Mouse (Mus musculus) erythroid progenitor cell, adult 5-6 weeks (primary cell): Measurements from ENCODE around the gene Cep57l1. TPM values are rescaled to one million over a fixed set of nuclear protein-coding genes. Genes with fewer than 3 reads are reported as not detected.

ENCODE experiments used
- ATAC-seq: replicated peaks from 2 replicates; pipeline ENCODE4 v1.8.0; 2016; ENCODE audit warnings: moderate number of reproducible peaks, mild to moderate bottlenecking, moderate TSS enrichment, inconsistent platforms; ENCODE audit not compliant: poor library complexity, low FRiP score, severe bottlenecking
- total RNA-seq, 2 experiments: library from RNA; stranded (forward) in 1 of 2; stranded (reverse) in 1 of 2; fragments of 150-400 nt in 1 of 2; fragments of 186-747, 209-891 nt in 1 of 2; gene quantifications; 2 replicates each; pipeline versions ENCODE4 v1.2.3 to v1.2.4; 2015 to 2017; ENCODE audit warnings: low replicate concordance in 2 of 2

Gene Cep57l1
- total RNA-seq, 2 experiments from 2014 or later: 46.5 to 46.9 TPM

DNA sequence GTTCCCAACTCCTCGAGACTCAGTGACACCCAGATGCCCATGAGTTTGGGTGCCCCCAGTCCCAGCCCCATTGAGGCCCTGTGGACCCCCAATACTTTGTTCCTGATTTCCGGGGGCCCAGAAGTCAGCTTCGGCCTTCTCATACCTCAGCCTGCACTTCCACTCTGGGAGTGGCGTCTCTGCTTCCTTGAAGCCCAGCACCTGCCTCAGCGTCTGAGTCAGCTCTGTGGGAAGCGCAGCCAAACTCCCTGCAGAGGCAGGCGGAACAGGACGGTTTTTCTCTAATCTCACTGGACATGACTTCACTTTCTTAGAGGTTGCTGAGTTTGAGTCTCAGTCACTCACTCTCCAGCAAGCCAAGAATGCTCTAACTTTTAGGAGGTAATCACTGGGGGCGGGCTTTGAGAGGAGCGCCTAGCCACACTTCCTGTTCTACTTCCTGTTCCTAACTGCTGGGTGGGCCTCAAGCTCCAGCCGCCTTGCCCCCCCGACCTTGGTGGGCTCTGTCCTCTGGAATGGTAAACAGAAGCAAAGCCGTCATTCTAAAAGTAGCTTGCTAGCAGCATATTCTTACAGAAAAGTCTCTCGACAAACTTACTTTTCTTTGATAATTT lies 57.7 kb downstream of the Cep57l1 start:
- no peak for ATAC-seq

GRCm38 (mm10) chr10:41749306-41749705 lies 60.4 kb downstream of the Cep57l1 start:
- ATAC-seq: no peak

- ATAC-seq: no peak
Measured at GRCm38 (mm10) chr10:41746554-41746953, 63.1 kb downstream of the Cep57l1 start.

DNA sequence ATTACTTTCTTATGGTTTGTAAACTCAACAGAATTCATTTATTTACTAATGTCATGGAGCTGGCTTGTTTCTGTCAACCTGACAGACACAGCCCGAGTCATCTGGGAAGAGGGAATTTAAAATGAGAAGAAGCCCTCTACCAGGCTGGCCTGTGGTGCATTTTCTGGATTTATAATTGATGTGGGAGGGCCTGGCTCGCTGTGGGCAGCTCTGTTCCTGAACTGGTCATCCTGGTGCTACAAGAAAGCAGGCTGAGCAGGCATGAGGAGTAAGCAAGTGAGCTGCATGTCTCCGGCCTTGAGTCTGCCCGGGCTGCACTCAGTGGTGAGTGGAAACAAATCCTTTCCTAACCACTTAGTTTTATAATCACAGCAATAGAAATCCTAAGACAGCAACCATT lies 65.7 kb downstream of the Cep57l1 start:
- no peak for ATAC-seq

DNA sequence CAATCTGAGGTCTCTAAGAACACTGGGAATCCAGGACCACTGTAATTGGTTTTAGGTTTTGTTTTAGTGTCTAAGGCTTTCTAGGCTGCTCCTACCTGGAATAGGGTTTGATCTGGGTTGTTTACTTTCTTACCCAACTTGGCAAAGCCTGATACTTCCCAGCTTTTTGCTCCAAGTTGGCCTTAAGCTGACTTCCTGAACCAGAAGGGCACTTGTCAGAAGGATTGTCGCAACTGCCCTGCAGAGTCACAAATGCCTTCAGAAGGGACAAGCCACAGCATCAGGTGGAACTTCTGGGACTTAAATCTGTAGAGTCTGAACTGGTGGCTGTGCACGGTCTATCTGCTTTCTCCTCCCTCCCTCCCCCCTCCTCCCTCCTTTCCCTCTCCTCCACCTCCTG lies 69.5 kb downstream of the Cep57l1 start:
- no peak for ATAC-seq

- no peak for ATAC-seq
Measured at GRCm38 (mm10) chr10:41737245-41737644, 72.4 kb downstream of the Cep57l1 start.

GRCm38 (mm10) chr10:41735398-41735797 lies 74.3 kb downstream of the Cep57l1 start:
- ATAC-seq: no peak

- ATAC-seq: no peak
Measured at GRCm38 (mm10) chr10:41733214-41733613, 76.5 kb downstream of the Cep57l1 start.

- ATAC-seq: no peak
Measured at GRCm38 (mm10) chr10:41731932-41732331, 77.7 kb downstream of the Cep57l1 start.

DNA sequence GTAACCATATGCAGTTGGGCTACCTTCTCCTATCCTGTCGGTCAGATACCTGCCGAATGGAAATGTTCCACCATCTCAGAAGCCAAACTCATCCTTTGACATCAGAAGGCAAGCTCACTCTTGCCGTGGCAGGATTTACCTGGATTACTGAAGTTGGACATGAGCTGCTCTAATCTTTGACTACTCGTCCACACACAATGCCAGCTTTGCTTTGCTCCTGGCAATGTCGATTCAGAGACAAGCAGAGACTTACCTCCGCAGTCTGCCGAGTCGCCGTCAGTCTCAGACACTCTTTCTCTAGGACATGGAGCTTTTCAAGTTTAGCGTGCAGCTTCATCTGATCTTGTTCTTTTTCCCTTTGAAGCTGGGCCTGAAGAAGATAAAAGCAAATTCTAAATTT lies 78.9 kb downstream of the Cep57l1 start:
- ATAC-seq: no peak

GRCm38 (mm10) chr10:41726215-41726614 lies 83.5 kb downstream of the Cep57l1 start:
- no peak for ATAC-seq

- no peak for ATAC-seq
Measured at GRCm38 (mm10) chr10:41719587-41719986, 90.1 kb downstream of the Cep57l1 start.

DNA sequence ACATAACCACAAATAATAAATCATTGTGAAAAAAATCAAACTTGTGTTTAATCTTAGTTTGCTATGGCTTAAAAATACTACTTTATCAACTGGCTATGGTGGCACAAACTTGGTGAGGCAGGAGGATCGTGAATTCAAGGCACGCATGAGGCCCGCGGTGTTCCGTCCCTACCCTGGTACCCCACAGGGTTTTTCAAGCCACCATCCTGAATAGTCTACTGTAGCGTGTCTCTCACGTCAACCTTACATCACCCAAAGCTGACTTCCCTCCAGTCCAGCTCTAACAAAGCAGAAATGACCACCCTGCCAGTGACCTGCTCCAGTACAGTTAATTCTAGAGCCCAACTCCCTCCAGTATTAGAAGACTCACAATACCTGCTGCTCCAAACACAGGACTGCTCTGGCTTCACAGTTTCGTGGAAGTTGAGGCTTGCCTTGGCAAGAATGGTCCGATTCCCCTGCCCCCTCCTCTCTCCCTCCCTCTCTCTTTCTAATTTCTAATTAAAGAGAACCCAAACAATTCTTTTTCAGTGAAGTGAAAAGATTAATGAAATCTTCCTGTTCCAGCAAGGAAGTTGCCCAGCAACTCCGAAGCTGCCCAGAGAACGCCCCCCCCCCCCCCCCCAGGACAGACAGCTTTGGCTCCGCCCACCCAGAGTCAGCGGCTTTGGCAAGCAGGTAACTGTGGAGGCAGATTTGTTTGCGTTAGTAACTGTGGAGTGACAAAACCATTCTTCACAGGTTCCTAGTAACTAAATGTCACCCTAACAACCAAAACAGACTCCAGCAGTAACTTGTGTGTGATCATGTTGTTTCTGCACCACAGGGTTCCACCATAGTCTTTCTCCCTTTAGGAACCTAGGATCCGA lies 93.4 kb downstream of the Cep57l1 start, which contains the start of gene Ccdc162:
Gene Ccdc162, minus strand, starts transcription at position 606 of the 869 bp plus-strand sequence.
- ATAC-seq: no peak

DNA sequence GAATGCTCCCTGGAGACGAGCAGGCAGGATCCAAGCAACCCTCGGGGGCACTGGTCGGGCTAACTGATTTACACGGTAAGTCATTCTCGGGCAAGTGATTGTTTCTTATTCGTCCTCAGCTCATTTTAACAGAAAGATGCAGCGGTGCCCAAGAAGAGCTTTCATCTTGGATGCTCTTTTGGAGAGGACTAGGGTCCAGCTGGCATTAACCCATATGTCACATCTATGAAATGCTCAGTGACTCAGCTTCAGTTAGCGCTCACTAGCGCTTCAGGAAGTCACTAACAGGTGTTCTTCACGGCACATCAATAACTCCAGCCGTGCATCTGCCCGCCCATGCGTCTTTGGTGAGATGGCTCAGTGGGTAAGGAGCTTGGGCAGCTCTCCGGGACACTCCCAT lies 94.1 kb downstream of the Cep57l1 start:
- no peak for ATAC-seq

- ATAC-seq: no peak
Measured at GRCm38 (mm10) chr10:41711467-41711866, 98.2 kb downstream of the Cep57l1 start.

DNA sequence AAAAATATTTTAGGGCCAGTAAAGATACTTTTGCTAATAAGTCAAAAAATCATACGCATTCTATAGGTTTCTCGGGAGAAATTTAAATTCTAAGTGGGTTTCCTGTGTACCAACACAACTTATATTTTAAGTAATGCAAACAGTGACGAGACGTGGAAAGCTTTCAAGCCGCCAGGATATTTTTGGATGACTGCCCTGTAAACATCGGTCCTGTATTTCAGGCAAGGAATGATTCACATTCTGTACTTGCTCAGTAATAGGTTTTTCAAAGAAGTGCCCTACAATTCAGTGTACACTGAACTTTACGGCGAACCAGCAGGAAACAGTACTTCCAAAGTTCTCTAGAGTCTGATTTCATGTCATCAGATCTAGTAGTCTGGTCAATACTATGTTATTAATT lies 98.9 kb downstream of the Cep57l1 start:
- no peak for ATAC-seq

DNA sequence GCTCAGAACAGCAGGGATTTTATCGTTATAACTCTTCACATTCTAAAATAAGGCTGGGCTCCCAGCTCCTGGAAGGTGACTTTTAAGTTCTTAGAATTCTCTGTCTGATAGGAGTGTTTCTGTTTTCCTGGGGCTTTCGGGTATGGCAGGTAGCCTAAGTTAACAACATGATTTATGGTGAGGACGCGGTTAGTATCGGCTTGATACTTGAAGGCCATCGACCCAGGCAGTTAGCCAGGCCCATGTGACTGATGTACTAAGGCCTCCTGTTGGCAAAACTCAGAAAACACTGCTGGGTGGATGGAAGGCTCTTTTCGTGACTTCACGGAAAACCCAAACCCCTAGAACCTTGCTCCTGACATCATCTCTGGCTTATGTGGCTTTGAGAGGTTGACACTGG lies 100.3 kb downstream of the Cep57l1 start:
- no peak for ATAC-seq

DNA sequence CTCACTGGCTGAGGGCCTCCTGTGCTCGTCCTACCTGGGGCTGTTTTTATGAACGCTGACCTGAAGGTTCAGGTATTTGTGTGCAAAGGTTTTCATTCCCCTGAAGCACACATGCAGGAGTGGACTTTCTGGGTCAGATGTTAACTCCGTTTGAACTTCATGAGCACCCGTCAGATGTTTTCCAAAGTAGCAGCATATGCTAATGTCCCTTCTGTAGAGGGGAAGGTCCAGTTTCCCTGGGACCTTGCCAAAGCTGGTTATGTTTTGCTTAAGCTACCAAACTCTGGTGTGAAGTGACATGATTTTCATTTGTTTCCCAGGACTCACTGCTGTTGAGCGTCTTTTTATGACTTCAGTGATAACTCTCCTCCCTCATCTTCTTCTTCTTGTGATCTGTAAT lies 110.0 kb downstream of the Cep57l1 start:
- no peak for ATAC-seq

DNA sequence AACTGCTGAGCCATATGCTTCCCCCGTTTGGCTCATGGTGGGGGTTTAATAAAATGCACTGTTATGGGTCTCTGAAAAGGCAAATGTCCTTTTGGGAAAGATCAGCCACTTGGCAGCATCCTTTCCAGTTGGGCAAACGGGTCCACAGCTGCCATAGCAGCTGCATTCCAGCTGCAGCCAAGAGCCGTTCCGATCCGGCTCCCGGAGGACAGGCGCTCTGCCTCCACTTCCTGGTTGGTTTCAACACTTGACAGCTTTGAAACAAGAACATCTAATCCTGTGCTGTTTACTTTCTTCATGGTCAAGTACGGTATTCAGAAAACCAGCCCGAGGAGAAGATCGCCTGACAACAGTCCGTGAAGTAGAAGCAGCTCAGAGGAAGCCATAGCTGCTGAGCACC lies 112.6 kb downstream of the Cep57l1 start:
- ATAC-seq: no peak

DNA sequence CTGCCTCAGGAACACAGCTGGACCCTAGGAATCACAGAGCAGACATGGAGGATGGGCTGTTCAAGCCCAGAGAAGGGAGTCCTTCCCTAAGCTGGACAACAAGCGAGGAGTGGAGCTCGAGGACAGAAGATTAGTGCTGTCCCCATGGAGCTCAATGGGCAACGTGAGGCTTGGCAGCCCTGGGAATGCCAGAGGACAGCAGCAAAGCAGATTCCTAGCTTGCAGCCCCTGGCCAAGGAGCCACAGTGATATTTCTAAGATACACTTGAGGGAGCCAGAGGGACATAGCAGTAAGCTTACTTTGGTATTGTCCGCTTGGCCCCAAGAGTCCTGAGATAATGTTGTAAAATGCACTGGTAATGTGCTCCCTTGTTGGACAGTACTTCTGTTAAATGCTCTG lies 118.7 kb downstream of the Cep57l1 start:
- no peak for ATAC-seq
